Mouse (Mus musculus) macrophage (primary cell): ENCODE measurements around the gene Hspa12a. TPM values are rescaled to one million over a fixed set of nuclear protein-coding genes. Genes with fewer than 3 reads are reported as not detected.
A peak's percentile ranks its signal among the peaks of the same experiment; 100 is the strongest.

Experiments used
- H3K27ac ChIP-seq: fragments of 350-480 bp; formaldehyde crosslinking; 2 replicates; pipeline ENCODE4 v1.9.0; 2021
- H3K36me3 ChIP-seq: fragments of 350-480 bp; formaldehyde crosslinking; 2 replicates; pipeline ENCODE4 v1.9.0; 2021; ENCODE audit errors: inconsistent target
- H3K4me3 ChIP-seq: fragments of 350-480 bp; formaldehyde crosslinking; 2 replicates; pipeline ENCODE4 v1.9.0; 2021; ENCODE audit errors: inconsistent target
- H3K79me2 ChIP-seq: fragments of 350-480 bp; formaldehyde crosslinking; 2 replicates; pipeline ENCODE4 v1.9.0; 2021; ENCODE audit errors: inconsistent target
- WGBS: methylation state at CpG from one replicate; pipeline ENCODE4 v1.1.7; 2026; ENCODE audit warnings: inconsistent platforms; ENCODE audit not compliant: missing documents; 5-methylcytosine and 5-hydroxymethylcytosine counted together
- polyA plus RNA-seq: library from polyadenylated mRNA; stranded (reverse); fragments of 250-400 nt; gene quantifications from 3 replicates; pipeline ENCODE4 v1.2.4, GENCODE M21; 2018; ENCODE audit warnings: inconsistent platforms
- total RNA-seq, 78 experiments: library from RNA; depleted of rRNA; stranded (reverse); fragments of 250-400 nt; gene quantifications; 1 replicate in 9 of 78; 2 replicates in 24 of 78; 3 replicates in 43 of 78; 4 replicates in 2 of 78; pipeline ENCODE4 v1.2.4; 2018; ENCODE audit warnings: inconsistent platforms in 56 of 78

Gene Hspa12a
- total RNA-seq (2018; cell fraction: chromatin; rRNA removed) = 1 to 10 TPM in 10 of 26 experiments, under 1 TPM in 1, not detected in 15; 0.88 to 2.6 (median 2.0) TPM
- 1 to 10 TPM in 2 of 26 experiments, under 1 TPM in 14, not detected in 10; 0.12 to 1.4 (median 0.47) TPM for total RNA-seq (2018; cell fraction: cytosol; rRNA removed)
- 1 to 10 TPM in 4 of 26 experiments, under 1 TPM in 7, not detected in 15; 0.45 to 2.5 (median 0.90) TPM for total RNA-seq (2018; cell fraction: nucleus; rRNA removed)
- polyA plus RNA-seq = 0.32 TPM in 1 of 3 replicates, not detected in the others

DNA sequence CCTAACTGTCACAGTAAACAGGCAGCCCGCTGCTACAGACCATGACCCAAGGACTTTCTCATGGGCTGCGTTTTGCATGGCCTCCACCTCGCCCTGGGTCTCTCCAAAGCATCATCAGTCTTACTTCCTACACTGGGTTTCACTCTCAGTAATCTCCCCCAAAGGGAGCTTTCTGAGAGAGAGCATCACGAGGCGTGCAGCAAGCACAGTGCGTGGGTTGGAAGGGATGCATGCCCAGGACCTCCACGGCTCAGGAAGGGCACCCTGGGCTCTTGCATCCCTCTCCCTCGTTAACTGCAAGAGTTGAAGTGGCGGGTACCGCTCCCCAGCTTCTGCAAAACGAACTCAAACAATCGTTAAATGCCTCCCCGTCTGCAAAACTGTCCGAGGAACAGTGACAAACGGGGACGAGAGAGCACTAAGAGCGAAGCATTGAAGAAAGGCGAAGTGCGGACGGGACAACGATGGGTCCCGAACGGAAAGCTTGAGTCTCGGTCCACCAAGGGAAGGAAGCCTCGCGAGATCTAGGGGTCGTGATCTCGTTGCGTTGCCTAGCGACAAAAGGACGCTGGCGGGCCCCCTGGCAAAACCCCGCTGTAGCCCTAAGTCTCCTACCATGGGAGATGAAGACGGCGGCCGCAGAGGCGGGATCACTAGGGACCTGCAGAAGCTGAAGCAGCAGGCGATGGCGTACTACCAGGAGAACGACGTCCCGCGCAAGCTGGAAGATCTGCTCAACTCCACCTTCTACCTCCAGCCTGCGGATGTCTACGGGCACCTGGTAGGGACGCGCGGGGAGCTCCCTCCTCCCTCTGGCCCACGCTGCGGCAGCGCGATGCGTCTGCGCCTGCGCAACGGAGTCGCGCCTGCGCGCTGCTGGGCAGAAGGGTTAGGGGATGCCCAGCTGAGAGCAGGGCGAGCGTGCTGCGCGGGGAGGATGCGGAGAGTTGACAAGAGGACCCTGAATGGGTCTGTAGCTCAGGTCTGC lies at the start of gene Hspa12a, which contains the start of gene Eno4:
Gene Hspa12a (minus strand): TSS at position 814 of the 988 bp plus-strand sequence.
Gene Eno4 (plus strand): TSS at position 585 of the 988 bp plus-strand sequence.
- Histone ChIP-seq H3K79me2 (no peaks in the 10 kb centered on the region), H3K4me3 (peak within 1 kb of the TSS; percentile 56), H3K36me3 (no peaks in the 10 kb centered on the region), H3K27ac (no peak within 1 kb of the TSS)
- 2% methylated on average over 63 of the region's 65 CpGs for WGBS

DNA sequence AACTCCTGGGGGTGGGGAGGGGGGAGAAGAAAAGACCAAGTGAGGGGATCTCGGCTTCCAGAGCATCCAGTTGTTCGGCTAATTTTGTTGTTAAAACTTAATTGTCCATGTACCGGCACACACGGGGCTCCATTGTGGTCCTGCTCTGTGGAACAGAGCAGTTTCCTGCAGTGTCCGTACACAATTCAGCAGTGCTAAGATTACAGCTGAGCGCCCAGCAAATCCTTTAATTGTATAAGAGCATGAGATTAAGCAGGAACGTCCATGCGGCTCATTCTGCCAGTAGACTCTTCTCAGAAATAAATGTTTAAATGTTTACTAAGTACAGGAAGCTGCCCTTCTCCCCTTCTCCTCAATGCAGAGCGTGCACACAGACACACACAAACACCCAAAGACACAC lies 38.1 kb upstream of the Hspa12a start:
- 85% methylated on average over 9 of the region's 9 CpGs for WGBS

DNA sequence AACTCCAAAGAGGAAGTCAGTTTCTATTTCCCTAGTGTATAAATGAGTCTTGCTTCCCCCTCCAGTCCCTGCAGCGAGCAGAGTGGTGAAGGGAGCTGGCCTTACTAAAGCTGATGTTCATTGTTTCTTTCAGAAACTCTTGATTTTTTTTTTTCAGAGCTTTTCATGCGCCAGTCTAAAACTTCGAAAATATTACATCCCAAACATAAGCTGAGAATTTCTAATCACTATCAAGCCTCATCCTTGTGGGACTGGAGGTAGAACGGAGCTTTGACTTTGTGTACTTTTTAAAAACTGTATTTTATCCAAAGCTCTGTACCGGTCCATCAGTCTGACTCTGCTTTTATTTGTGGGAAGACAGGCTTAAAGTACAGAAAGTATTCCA lies 36.6 kb upstream of the Hspa12a start:
- Histone ChIP-seq H3K36me3 (peaks cover 9% of the 10 kb centered on the region; the same call in 1 of the 2 replicates), H3K79me2 (no peaks in the 10 kb centered on the region), H3K4me3 (no peak overlapping the region), H3K27ac (peak overlapping the region; percentile 59; the same call in 1 of the 2 replicates)
- WGBS = 74% methylated on average over 5 of the region's 5 CpGs

More for the DNA sequence above, 38.1 kb upstream of the Hspa12a start:
- H3K36me3 ChIP-seq = peaks cover 8% of the 10 kb centered on the region; the same call in 1 of the 2 replicates
- H3K4me3 ChIP-seq = no peak overlapping the region
- no peaks in the 10 kb centered on the region for H3K79me2 ChIP-seq
- H3K27ac ChIP-seq = no peak overlapping the region

DNA sequence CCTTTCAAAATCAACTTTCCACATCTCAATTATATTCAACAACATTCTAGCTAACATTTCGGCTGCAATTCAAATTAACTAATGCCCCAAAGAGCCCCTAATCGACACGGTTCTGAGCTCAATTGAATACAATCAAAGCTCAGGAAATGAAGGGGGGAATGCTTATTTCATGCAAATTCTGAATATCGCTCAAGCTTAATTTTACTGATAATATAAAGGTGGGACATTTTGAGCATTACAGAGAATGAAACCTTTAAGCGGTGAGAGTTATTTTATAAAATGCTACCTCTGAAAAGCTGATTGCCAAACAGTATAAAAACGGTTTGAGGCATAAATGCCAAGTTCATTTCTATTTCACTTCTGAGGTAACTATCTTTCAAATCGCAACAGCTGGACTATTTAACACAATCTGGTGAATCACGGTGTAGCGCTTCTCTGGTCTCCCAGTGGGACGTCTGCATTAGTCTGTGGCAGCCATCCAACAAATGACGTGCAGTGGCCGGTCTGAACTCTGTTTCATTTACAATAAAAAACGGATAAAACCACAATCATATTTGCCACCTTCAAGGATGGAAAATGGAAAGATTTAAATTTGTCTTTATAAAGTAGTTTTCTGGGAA lies 36.1 kb upstream of the Hspa12a start:
- Histone ChIP-seq H3K27ac (peak overlapping the region; percentile 59), H3K36me3 (peaks cover 9% of the 10 kb centered on the region; the same call in 1 of the 2 replicates), H3K79me2 (no peaks in the 10 kb centered on the region), H3K4me3 (no peak overlapping the region)
- 57% methylated on average over 13 of the region's 13 CpGs for WGBS

DNA sequence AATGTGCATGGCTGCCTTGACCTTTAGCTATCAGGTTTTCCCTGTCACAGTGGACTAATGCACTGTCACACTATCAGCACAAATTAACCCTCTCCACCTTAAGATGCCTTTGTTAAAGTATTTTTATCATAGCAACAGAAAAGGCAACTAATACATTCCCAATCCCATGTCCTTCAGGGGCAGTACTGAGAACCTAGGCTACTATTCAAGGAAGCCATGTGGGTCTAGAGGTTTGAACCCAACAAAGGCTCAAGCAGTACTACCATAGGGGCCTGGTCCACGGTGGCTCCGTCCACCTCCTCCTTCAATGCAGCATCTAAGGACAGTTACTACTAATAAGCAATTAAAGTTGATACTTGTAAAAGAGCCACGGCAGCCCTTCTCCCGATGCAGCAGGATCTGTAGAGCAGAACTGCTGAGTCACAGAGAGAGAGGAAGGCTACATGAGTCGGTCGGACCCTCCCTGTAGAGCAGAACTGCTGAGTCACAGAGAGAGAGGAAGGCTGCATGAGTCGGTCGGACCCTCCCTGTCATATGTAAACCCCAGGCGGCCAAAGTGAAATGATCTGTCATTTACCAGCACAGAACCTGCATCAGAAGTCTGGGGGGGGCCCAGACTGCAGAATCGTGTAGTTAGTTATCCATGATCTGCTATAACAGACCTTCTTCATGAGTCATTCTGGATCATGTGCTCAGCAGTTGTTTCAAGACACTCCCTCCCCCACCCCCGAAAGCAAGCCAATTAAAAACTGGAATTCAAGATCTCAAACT lies 35.1 kb upstream of the Hspa12a start:
- Histone ChIP-seq H3K4me3 (no peak overlapping the region), H3K27ac (peak overlapping the region; percentile 59), H3K36me3 (peaks cover 17% of the 10 kb centered on the region; the same call in 1 of the 2 replicates), H3K79me2 (no peaks in the 10 kb centered on the region)
- 21% methylated on average over 11 of the region's 11 CpGs for WGBS

DNA sequence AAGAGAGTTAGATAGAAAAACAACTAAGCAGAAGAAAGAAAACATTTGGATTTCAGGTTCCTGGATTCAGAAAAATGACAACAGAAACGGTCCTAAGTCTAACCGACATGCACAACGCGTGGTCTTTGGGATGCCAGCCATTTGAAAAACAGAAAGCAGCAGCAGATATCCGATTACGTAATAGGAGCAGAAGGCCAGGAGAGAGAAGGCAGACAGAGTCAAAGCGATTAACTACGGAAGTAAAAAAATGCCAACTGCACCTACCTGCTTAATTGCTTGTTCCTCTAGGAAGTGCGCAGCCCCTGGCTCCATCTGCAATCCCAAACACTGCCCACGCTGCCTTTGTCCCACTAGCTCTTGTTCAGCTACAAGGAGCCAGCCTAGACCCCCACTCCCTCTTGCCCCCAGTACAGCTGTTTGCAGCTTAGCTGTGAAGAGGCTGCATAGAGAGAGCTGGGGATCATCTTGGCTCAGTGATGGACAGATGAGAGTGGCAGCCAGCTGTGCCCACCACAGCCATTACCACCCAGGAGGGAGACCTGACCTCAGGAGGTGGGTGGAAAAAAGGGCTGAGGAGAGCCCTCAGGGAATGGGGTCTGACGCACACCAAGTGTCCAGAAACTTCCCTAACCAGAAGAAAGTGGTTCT lies 31.9 kb upstream of the Hspa12a start:
- Histone ChIP-seq H3K36me3 (peaks cover 26% of the 10 kb centered on the region; the same call in 1 of the 2 replicates), H3K27ac (no peak overlapping the region), H3K4me3 (no peak overlapping the region), H3K79me2 (no peaks in the 10 kb centered on the region)
- 82% methylated on average over 11 of the region's 11 CpGs for WGBS

DNA sequence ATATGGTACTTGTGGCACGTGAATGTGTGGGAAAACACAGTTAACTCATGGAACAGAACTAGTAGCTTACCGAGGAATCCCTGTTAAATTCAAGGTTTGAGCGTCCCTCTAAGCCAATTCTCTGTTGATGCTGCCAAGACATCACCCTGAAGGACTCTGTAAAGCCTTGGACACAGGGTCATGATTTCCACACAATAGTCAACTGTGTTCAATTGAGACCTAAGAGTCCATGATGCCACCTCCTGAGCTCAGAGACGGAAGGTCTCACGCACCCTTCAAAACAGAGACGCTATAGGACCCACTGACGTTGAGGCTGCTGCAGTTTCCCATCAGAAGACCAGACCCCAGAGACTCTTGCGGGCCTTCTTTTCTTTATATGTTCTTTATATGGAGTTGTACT lies 30.7 kb upstream of the Hspa12a start:
- Histone ChIP-seq H3K4me3 (no peak overlapping the region), H3K79me2 (no peaks in the 10 kb centered on the region), H3K27ac (no peak overlapping the region), H3K36me3 (peaks cover 26% of the 10 kb centered on the region; the same call in 1 of the 2 replicates)
- whole genome bisulfite sequencing = 93% methylated on average over 8 of the region's 8 CpGs

DNA sequence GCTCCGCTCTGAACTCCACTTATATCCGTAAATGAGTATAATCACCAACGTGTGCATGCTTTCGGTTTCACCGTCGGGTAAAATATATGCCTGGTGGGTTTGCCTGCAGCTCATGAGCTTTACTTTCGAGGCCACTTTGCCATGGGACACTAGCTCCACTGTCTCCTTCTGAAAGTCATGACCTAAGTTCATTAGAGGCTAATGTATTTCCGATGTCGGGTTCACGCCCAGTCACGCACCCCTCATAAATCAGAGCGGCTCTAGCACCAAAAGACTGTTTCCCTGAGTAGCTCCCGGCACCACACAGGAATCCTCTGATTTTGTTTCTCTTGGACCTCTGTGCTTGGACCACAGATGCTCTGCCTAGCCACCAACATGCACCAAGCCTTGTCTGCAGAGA lies 27.4 kb upstream of the Hspa12a start:
- no peak overlapping the region for H3K27ac ChIP-seq
- no peak overlapping the region for H3K4me3 ChIP-seq
- peaks cover 26% of the 10 kb centered on the region; the same call in 1 of the 2 replicates for H3K36me3 ChIP-seq
- no peaks in the 10 kb centered on the region for H3K79me2 ChIP-seq
- 86% methylated on average over 13 of the region's 13 CpGs for WGBS

DNA sequence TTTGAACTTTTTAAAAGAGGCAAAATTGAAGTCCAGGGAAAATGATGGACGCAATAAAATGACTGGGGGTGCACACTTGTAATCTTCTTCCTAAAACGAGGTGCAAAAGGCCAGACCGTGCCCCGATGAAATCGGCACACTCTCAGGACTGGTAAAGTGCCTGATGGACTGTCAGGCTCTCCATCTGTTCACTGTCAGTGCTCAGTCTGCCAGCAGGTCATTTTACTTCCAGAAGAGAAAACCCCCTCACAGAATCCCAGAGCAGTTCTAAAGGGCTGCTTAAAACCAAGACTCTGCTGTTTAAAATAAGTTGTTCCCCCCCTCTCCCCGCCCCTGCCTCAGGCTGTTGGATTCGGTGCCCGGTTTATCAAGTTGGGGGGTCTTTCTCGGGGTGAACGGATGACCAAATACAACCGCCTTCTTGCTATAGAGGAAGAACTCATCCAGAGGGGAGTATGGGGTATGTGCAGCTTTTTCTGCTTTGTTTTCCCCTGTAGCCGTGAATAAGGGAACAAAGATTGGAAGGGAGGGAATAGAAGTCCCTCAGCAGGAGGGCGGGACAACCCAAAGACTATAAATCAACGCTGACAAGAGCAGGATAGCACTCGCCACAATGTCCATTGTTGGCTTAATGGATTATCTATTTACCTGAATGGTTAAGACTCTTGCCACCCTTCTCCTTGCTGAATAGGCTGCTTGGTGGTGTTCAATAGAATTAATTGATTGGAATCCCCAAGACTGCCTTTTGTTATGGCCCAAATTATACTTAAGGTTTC lies 25.5 kb upstream of the Hspa12a start:
- WGBS = 72% methylated on average over 15 of the region's 15 CpGs

DNA sequence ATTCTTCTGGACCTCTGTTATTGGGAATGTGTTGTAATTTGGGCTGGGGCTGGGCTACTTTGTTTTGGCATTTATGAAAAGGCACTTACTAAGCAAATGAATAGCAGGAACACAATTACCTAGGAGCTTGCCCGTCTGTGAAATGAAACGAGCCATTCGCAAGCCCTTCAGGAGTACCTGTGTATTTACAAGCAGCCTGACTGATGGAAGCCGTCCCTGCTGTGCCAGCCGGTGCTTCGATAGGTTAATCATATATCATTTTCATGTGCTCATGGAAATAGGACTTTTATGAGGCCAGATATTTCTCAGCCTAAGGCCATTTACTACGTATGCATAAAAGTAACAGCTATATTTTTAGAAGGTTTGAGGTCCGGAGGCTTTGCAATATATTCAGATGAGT lies 19.6 kb upstream of the Hspa12a start:
- Histone ChIP-seq H3K27ac (no peak overlapping the region), H3K79me2 (no peaks in the 10 kb centered on the region), H3K4me3 (no peak overlapping the region), H3K36me3 (no peaks in the 10 kb centered on the region)
- 93% methylated on average over 8 of the region's 8 CpGs for WGBS

More for the DNA sequence above, 25.5 kb upstream of the Hspa12a start:
- Histone ChIP-seq H3K4me3 (no peak overlapping the region), H3K27ac (no peak overlapping the region), H3K79me2 (no peaks in the 10 kb centered on the region), H3K36me3 (0 out of 2 replicates have a peak, but pooled peaks cover 12% of the 10 kb centered on the region)

DNA sequence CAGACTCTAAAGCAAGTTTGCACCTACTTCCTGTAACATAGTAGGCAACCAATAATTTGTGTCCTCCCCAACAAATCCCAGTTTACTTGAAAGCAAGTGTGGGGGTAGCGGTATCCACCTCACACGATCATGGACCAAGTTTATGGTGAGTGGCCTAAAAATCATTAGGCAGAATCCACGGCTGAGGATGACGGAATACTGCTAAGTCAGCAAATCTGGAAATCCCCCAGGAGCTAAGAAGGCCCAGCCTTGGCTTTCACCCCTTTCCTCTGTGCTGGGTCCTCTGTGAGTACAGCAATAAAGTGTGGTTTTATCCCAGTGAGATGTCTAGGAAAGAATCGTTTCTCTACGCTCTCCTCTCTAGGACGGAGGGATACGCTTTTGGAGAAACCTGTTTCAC lies 11.3 kb upstream of the Hspa12a start:
- 92% methylated on average over 8 of the region's 8 CpGs for WGBS

DNA sequence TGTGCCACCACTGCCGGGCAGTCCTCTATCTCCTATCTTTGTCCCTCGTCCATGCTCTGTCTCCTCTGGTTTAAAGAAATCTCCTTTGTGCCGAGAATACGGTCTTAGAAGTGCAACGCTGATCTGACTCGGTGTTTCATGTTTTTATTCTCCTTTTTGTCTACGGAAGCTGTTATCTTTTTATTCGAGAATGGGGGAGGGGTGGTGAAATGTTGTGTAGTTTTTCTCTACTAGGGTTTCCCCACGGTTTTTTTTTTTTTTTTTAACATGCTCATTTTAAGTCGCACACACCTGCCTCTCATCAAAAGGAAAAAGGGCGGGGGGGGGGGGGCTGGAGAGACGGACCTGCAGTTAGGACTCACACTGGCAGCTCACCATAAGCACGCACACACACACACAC lies 8.8 kb upstream of the Hspa12a start:
- no peaks in the 10 kb centered on the region for H3K79me2 ChIP-seq
- no peak overlapping the region for H3K27ac ChIP-seq
- H3K36me3 ChIP-seq = no peaks in the 10 kb centered on the region
- 71% methylated on average over 9 of the region's 13 CpGs for WGBS
- H3K4me3 ChIP-seq = no peak overlapping the region

More for the DNA sequence above, 11.3 kb upstream of the Hspa12a start:
- Histone ChIP-seq H3K79me2 (no peaks in the 10 kb centered on the region), H3K36me3 (no peaks in the 10 kb centered on the region), H3K4me3 (no peak overlapping the region), H3K27ac (no peak overlapping the region)

DNA sequence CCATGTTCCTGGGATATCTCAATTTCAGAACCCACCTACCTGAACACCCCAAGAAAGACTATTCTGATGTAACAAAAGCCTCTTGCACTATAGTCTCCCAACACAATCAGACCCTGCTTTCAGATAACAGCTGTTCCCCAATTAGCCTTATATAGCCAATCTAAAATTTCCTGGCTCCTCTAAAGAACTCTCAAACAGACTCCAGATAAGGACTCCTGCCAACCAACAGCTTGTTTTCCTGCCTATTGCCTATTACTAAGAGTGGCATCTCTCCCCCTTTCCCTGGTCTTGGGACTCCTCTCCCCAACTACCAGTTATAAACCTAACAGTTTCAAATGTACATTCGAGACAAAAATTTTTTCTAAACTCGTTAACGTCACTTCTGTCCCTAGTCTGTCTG lies 8.1 kb upstream of the Hspa12a start:
- Histone ChIP-seq H3K4me3 (no peak overlapping the region), H3K79me2 (no peaks in the 10 kb centered on the region), H3K27ac (no peak overlapping the region), H3K36me3 (no peaks in the 10 kb centered on the region)
- WGBS = 93% methylated on average over 3 of the region's 3 CpGs
